Mouse (Mus musculus) small intestine, adult 2 months (tissue): Measurements from ENCODE around the gene Pnldc1.

Experiments
- CTCF ChIP-seq: fragments of 200-500 bp; IDR thresholded peaks from 2 replicates; pipeline ENCODE4 v1.5.1; 2012; ENCODE audit warnings: low read depth, mild to moderate bottlenecking, control low read depth, inconsistent platforms, low read length, moderate library complexity, mixed read lengths; ENCODE audit not compliant: insufficient replicate concordance, insufficient read length; ENCODE audit errors: extremely low read depth
- POLR2A ChIP-seq: fragments of 200-500 bp; IDR thresholded peaks from 2 replicates; pipeline ENCODE4 v1.6.1; 2012; ENCODE audit warnings: low read depth, mild to moderate bottlenecking, control low read depth, inconsistent platforms, low read length, moderate library complexity

DNA sequence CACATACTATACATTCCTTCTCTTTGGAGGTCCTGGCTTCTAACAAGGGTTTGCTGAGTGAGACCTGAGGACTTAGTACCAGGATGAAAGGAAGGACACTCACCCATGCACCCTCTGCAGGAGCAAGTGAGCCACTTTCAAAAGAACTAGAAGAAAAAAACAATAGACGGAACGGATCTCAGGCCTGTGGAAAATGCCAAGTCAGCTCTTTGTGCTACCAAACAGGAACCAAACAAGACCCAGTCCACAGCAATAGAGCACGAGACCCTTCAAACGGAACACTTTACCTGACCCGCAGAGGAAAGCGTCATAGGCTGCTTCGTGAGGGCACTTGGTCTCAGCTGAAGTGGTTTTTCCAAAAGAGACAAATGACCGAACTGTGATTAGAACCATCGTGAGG is 18.0 kb downstream of the Pnldc1 start:
- TF ChIP-seq CTCF = no peak
- no peak for TF ChIP-seq POLR2A
